Mouse (Mus musculus) Muller cell, postnatal 12 days (primary cell): ENCODE data around the gene Taar6.

Source experiments
- DNase-seq: peaks from one replicate; pipeline ENCODE4 v3.0.0-alpha.2; 2015; ENCODE audit errors: inconsistent ontology term

The Taar6 gene

DNA sequence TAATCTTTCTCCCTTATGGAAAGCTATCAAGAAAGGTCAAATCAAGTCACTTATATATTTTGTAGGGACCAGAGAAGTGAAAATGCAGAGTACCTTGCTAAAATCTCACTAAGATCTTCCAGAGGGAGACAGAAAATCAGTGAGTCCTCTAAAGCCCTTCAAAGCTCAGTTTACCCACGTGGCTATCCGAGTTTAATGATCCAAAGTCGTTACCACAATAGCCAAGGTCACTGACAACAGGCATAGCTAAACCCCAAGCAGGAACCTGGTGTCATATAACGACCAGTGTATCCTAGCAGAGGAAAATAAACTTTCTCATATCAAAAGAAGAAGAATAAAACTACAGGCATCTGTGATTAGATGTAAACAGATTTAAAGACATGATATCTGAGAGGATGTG lies 47.8 kb downstream of the Taar6 start:
- no peak for DNase-seq
